Mouse (Mus musculus) MEL (cell line): Measurements from ENCODE around the gene Sh3rf1. TPM values are rescaled to one million over a fixed set of nuclear protein-coding genes. Genes with fewer than 3 reads are reported as not detected.

Experiments used
- DNase-seq: peaks from one replicate; pipeline ENCODE4 v3.0.0; 2011; ENCODE audit warnings: low read depth, low spot score
- H3K27ac ChIP-seq: 2 replicates; pipeline ENCODE4 v1.5.1; 2012; ENCODE audit warnings: low read depth, mild to moderate bottlenecking, control low read depth, low read length, moderate library complexity; ENCODE audit not compliant: control insufficient read depth
- H3K27me3 ChIP-seq, 2 experiments: fragments of 150-350 bp in 1 of 2; sonication (generic) in 1 of 2; 2 replicates each; pipeline ENCODE4 v1.6.1; 2012; ENCODE audit warnings: low read length in 2 of 2, mild to moderate bottlenecking in 2 of 2, improper control_type of control experiment in 1 of 2, moderate library complexity in 1 of 2; ENCODE audit not compliant: insufficient read depth in 2 of 2, control insufficient read depth in 1 of 2
- H3K36me3 ChIP-seq, 2 experiments: 2 replicates each; pipeline ENCODE4 v1.6.1; 2012 to 2014; ENCODE audit warnings: low read length in 2 of 2, improper control_type of control experiment in 1 of 2, inconsistent platforms in 1 of 2, mild to moderate bottlenecking in 1 of 2; ENCODE audit not compliant: insufficient read depth in 2 of 2, control insufficient read depth in 1 of 2
- H3K4me1 ChIP-seq, 2 experiments: fragments of 150-350 bp in 1 of 2; sonication (generic) in 1 of 2; 2 replicates each; pipeline ENCODE4 v1.6.1; 2012; ENCODE audit warnings: low read length in 2 of 2, improper control_type of control experiment in 1 of 2, mild to moderate bottlenecking in 1 of 2; ENCODE audit not compliant: insufficient read depth in 2 of 2, control insufficient read depth in 1 of 2
- H3K4me3 ChIP-seq, 2 experiments: fragments of 150-350 bp in 1 of 2; sonication (generic) in 1 of 2; 2 replicates each; pipeline ENCODE4 v1.5.1; 2012; ENCODE audit warnings: low read depth in 2 of 2, low read length in 2 of 2, mild to moderate bottlenecking in 2 of 2, moderate library complexity in 2 of 2, control low read depth in 1 of 2, improper control_type of control experiment in 1 of 2; ENCODE audit not compliant: control insufficient read depth in 1 of 2, insufficient read depth in 1 of 2
- H3K79me2 ChIP-seq: 2 replicates; pipeline ENCODE4 v1.6.1; 2012; ENCODE audit warnings: mild to moderate bottlenecking, low read length, moderate library complexity; ENCODE audit not compliant: control insufficient read depth, poor library complexity, insufficient read depth
- H3K9ac ChIP-seq: 2 replicates; pipeline ENCODE4 v1.6.1; 2012; ENCODE audit warnings: low read depth, mild to moderate bottlenecking, control low read depth, low read length, moderate library complexity; ENCODE audit not compliant: control insufficient read depth, poor library complexity, severe bottlenecking
- H3K9me3 ChIP-seq: fragments of 150-350 bp; sonication (generic); replicated peaks from 2 replicates; pipeline ENCODE4 v1.6.1; 2012; ENCODE audit warnings: mild to moderate bottlenecking, low read length, improper control_type of control experiment, moderate library complexity; ENCODE audit not compliant: insufficient read depth
- CHD2 ChIP-seq: IDR thresholded peaks from 2 replicates; pipeline ENCODE4 v1.6.1; 2011; ENCODE audit warnings: low read length, improper control_type of control experiment
- ELF1 ChIP-seq: IDR thresholded peaks from 2 replicates; pipeline ENCODE4 v1.6.1; 2014; ENCODE audit warnings: low read depth, mild to moderate bottlenecking, inconsistent platforms, low read length, improper control_type of control experiment, moderate library complexity
- ETS1 ChIP-seq: IDR thresholded peaks from 2 replicates; pipeline ENCODE4 v1.6.1; 2012; ENCODE audit warnings: low read depth, mild to moderate bottlenecking, inconsistent platforms, low read length, improper control_type of control experiment, moderate library complexity
- GABPA ChIP-seq: IDR thresholded peaks from 2 replicates; pipeline ENCODE4 v1.6.1; 2012; ENCODE audit warnings: low read depth, mild to moderate bottlenecking, inconsistent platforms, low read length, improper control_type of control experiment, moderate library complexity
- GATA1 ChIP-seq: IDR thresholded peaks from 2 replicates; pipeline ENCODE4 v1.6.1; 2011; ENCODE audit warnings: low read depth, low read length, improper control_type of control experiment
- HCFC1 ChIP-seq: IDR thresholded peaks from 2 replicates; pipeline ENCODE4 v1.6.1; 2012; ENCODE audit warnings: low read depth, mild to moderate bottlenecking, inconsistent platforms, low read length, improper control_type of control experiment, moderate library complexity
- JUND ChIP-seq: IDR thresholded peaks from 2 replicates; pipeline ENCODE4 v1.6.1; 2011; ENCODE audit warnings: low read depth, mild to moderate bottlenecking, improper control_type of control experiment, low read length
- KAT2A ChIP-seq: conservative IDR thresholded peaks from 2 replicates; pipeline ENCODE4 v1.6.1; 2012; ENCODE audit warnings: low read depth, low read length, improper control_type of control experiment, inconsistent platforms
- MAFK ChIP-seq: IDR thresholded peaks from 2 replicates; pipeline ENCODE4 v1.6.1; 2011; ENCODE audit warnings: low read depth, mild to moderate bottlenecking, low read length, improper control_type of control experiment, borderline replicate concordance
- MAX ChIP-seq: IDR thresholded peaks from 2 replicates; pipeline ENCODE4 v1.6.1; 2011; ENCODE audit warnings: low read length, improper control_type of control experiment
- MAZ ChIP-seq: IDR thresholded peaks from 2 replicates; pipeline ENCODE4 v1.6.1; 2012; ENCODE audit warnings: low read depth, mild to moderate bottlenecking, inconsistent platforms, low read length, improper control_type of control experiment
- MXI1 ChIP-seq: IDR thresholded peaks from 2 replicates; pipeline ENCODE4 v1.6.1; 2011; ENCODE audit warnings: mild to moderate bottlenecking, low read depth, low read length, improper control_type of control experiment
- MYC ChIP-seq: IDR thresholded peaks from 2 replicates; pipeline ENCODE4 v1.6.1; 2011; ENCODE audit warnings: low read depth, mild to moderate bottlenecking, low read length, improper control_type of control experiment, moderate library complexity
- NRF1 ChIP-seq: IDR thresholded peaks from 2 replicates; pipeline ENCODE4 v1.6.1; 2014; ENCODE audit warnings: low read depth, mild to moderate bottlenecking, inconsistent platforms, low read length, improper control_type of control experiment, moderate library complexity; ENCODE audit not compliant: poor library complexity, insufficient read depth, severe bottlenecking
- POLR2A ChIP-seq, 2 experiments: IDR thresholded peaks; 2 replicates each; pipeline ENCODE4 v1.6.1; 2011 to 2012; ENCODE audit warnings: low read length in 2 of 2, mild to moderate bottlenecking in 2 of 2, control low read depth in 1 of 2, improper control_type of control experiment in 1 of 2, low read depth in 1 of 2, moderate library complexity in 1 of 2; ENCODE audit not compliant: control insufficient read depth in 1 of 2, insufficient read depth in 1 of 2, poor library complexity in 1 of 2
- POLR2AphosphoS2 ChIP-seq: IDR thresholded peaks from 2 replicates; pipeline ENCODE4 v1.6.1; 2011; ENCODE audit warnings: low read length, improper control_type of control experiment
- POLR2AphosphoS5 ChIP-seq: IDR thresholded peaks from 2 replicates; pipeline ENCODE4 v1.6.1; 2012; ENCODE audit warnings: low read depth, borderline replicate concordance, mild to moderate bottlenecking, inconsistent platforms, low read length, moderate library complexity, mixed read lengths
- SIN3A ChIP-seq: IDR thresholded peaks from 2 replicates; pipeline ENCODE4 v1.6.1; 2012; ENCODE audit warnings: low read length, improper control_type of control experiment, inconsistent platforms
- TAL1 ChIP-seq: IDR thresholded peaks from 2 replicates; pipeline ENCODE4 v1.6.1; 2012; ENCODE audit warnings: mild to moderate bottlenecking, inconsistent platforms, low read length, moderate library complexity, mixed read lengths
- TBP ChIP-seq: IDR thresholded peaks from 2 replicates; pipeline ENCODE4 v1.8.0; 2011; ENCODE audit warnings: low read depth, low read length, improper control_type of control experiment
- TCF12 ChIP-seq: IDR thresholded peaks from 2 replicates; pipeline ENCODE4 v1.6.1; 2014; ENCODE audit warnings: low read depth, mild to moderate bottlenecking, inconsistent platforms, low read length, improper control_type of control experiment, moderate library complexity
- UBTF ChIP-seq: IDR thresholded peaks from 2 replicates; pipeline ENCODE4 v1.6.1; 2012; ENCODE audit warnings: low read depth, mild to moderate bottlenecking, inconsistent platforms, low read length, improper control_type of control experiment, moderate library complexity, borderline replicate concordance; ENCODE audit not compliant: insufficient read depth
- USF1 ChIP-seq: IDR thresholded peaks from 2 replicates; pipeline ENCODE4 v1.6.1; 2014; ENCODE audit warnings: low read depth, mild to moderate bottlenecking, inconsistent platforms, low read length, improper control_type of control experiment, moderate library complexity
- USF2 ChIP-seq, 2 experiments: IDR thresholded peaks; 2 replicates each; pipeline ENCODE4 v1.6.1; 2011 to 2012; ENCODE audit warnings: improper control_type of control experiment in 2 of 2, low read length in 2 of 2, borderline replicate concordance in 1 of 2, inconsistent platforms in 1 of 2, low read depth in 1 of 2, mild to moderate bottlenecking in 1 of 2; ENCODE audit not compliant: insufficient read depth in 1 of 2
- ZKSCAN1 ChIP-seq: IDR thresholded peaks from 2 replicates; pipeline ENCODE4 v1.6.1; 2012; ENCODE audit warnings: low read depth, mild to moderate bottlenecking, inconsistent platforms, low read length, improper control_type of control experiment, moderate library complexity
- ZMIZ1 ChIP-seq: IDR thresholded peaks from 2 replicates; pipeline ENCODE4 v1.6.1; 2012; ENCODE audit warnings: low read depth, mild to moderate bottlenecking, inconsistent platforms, low read length, improper control_type of control experiment, moderate library complexity
- ZNF384 ChIP-seq: IDR thresholded peaks from 2 replicates; pipeline ENCODE4 v1.6.1; 2012; ENCODE audit warnings: low read depth, mild to moderate bottlenecking, inconsistent platforms, low read length, improper control_type of control experiment
- polyA plus RNA-seq, 2 experiments: library from polyadenylated mRNA; stranded (reverse) in 1 of 2; unstranded in 1 of 2; fragments of >175 nt in 1 of 2; fragments of >200 nt in 1 of 2; gene quantifications; 2 replicates each; pipeline versions ENCODE4 v1.2.1 to v1.2.4; 2012; ENCODE audit warnings: low replicate concordance in 2 of 2, low read depth in 1 of 2; ENCODE audit not compliant: insufficient read length in 2 of 2, insufficient read depth in 1 of 2, missing spikeins in 1 of 2
- total RNA-seq: library from RNA; depleted of rRNA; stranded (reverse); fragments of 300-350 nt; gene quantifications from 2 replicates; pipeline ENCODE4 v1.2.3, GENCODE M21; 2012

Gene Sh3rf1
- total and polyA plus RNA-seq, 3 experiments, result 1.5 to 5.9 TPM; not detected in 1

DNA sequence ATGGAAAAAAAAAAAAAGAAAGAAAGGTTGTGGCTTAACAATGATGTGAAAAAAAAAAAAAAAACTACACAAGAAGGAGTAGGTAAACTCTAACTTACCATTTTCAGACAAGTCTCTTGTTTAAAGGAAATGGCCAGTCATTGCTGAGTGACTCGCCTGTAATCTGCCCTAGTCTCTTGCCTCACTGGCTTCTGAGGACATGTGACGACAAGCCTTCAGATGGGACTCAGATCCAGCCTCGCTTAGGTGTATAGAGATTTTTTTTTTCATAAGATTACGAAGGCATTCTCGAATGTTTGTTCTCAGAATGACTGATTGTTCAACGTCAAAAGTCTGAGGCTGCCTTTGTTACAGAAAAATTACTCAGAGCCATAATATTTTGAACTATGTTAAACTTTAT, 116.0 kb downstream of the Sh3rf1 start:
- Histone ChIP-seq H3K4me3 (no peak overlapping the region), H3K27me3 (no peaks in the 10 kb centered on the region), H3K9me3 (no peaks in the 10 kb centered on the region), H3K79me2 (no peaks in the 10 kb centered on the region), H3K27ac (no peak overlapping the region)
- no peak for TF ChIP-seq SIN3A
- TF ChIP-seq JUND, result no peak
- TF ChIP-seq TBP, result no peak
- TF ChIP-seq KAT2A, result no peak
- TF ChIP-seq ZNF384, result no peak
- TF ChIP-seq GATA1, result no peak
- TF ChIP-seq POLR2AphosphoS2, result no peak
- no peak for TF ChIP-seq POLR2A (IDR thresholded peaks at IDR 0.05; ENCODE audit: control insufficient read depth in 1 of 2, insufficient read depth in 1 of 2, low read depth in 1 of 2, low read length in 2 of 2, poor library complexity in 1 of 2)
- TF ChIP-seq TAL1, result no peak
- TF ChIP-seq USF1, result no peak
- TF ChIP-seq HCFC1, result no peak
- TF ChIP-seq CHD2, result no peak
- no peak for TF ChIP-seq ELF1
- TF ChIP-seq, all 39 proteins: peak for 0
- Histone ChIP-seq H3K9ac (no peak overlapping the region), H3K4me1 (peaks cover 2 to 8% of the 10 kb centered on the region in 2 experiments; a peak in 2 of 4 replicates), H3K36me3 (peaks cover 0 to 7% of the 10 kb centered on the region in 2 experiments; a peak in 2 of 4 replicates)
- DNase-seq, result no peak

DNA sequence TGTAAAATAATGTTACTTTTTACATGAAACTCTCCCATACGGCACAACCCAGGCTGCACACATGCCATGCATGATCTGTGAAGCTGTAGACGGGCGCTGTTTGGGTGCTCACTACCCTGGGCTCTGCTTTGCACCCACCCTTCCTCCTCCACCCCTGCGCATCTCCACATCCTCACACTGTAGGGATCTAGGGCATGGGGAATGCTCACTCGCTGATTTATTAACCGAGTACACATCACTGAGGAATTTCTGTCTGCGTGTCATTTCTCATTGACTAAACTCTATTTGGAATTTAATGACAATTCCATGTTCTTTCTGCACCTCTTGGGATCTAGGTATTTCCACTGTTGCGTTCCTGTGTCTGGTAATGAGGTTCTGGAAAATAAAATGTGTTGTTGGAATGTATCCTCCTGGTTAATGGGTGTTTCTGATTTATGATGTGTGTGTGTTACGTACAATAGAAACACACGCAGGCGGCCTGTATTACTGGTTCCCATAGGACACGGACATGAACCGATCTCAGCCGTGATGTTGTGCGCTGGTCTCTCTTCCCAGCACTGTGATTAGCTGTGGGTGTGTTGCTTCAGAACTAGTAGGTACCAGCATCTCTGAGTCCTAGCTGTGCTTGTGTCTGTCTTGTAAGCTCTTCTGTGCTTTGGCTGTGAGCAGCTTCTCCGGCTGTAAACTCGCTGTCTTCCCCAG, 116.8 kb downstream of the Sh3rf1 start:
- Histone ChIP-seq H3K79me2 (no peaks in the 10 kb centered on the region), H3K36me3 (peaks cover 0 to 9% of the 10 kb centered on the region in 2 experiments; a peak in 2 of 4 replicates), H3K9ac (no peak overlapping the region), H3K27me3 (no peaks in the 10 kb centered on the region), H3K4me1 (peaks cover 4 to 8% of the 10 kb centered on the region in 2 experiments; a peak in 2 of 4 replicates), H3K9me3 (no peaks in the 10 kb centered on the region), H3K4me3 (no peak overlapping the region), H3K27ac (no peak overlapping the region)
- no peak for DNase-seq
- TF ChIP-seq MAFK (no peak), ZMIZ1 (no peak), TBP (no peak), MYC (no peak), ZKSCAN1 (no peak), NRF1 (no peak), TCF12 (no peak), JUND (no peak), MAZ (no peak), MXI1 (no peak), KAT2A (no peak), MAX (no peak), GABPA (no peak), ETS1 (no peak), POLR2AphosphoS2 (no peak), POLR2AphosphoS5 (no peak), UBTF (no peak), TAL1 (no peak), USF2 (IDR thresholded peaks at IDR 0.05; ENCODE audit: borderline replicate concordance in 1 of 2, insufficient read depth in 1 of 2, low read depth in 1 of 2, low read length in 2 of 2) (no peak), CHD2 (no peak)
